Mouse (Mus musculus) spleen, adult 12 weeks (tissue): Measurements from ENCODE around the gene Krtap4-8.
"Not testable (repeated sequence)": the region's sequence is repeated elsewhere in the genome, so short reads cannot be mapped to it uniquely, and the experiment has no call there.

ENCODE experiments used
- DNase-seq: peaks from one replicate; pipeline ENCODE4 v3.0.0; 2022; ENCODE audit warnings: low spot score

The Krtap4-8 gene

GRCm38 (mm10) chr11:99780604-99781003 is at the start of gene Krtap4-8:
Gene Krtap4-8, minus strand, starts transcription at chr11:99780704.
- DNase-seq: no peak

DNA sequence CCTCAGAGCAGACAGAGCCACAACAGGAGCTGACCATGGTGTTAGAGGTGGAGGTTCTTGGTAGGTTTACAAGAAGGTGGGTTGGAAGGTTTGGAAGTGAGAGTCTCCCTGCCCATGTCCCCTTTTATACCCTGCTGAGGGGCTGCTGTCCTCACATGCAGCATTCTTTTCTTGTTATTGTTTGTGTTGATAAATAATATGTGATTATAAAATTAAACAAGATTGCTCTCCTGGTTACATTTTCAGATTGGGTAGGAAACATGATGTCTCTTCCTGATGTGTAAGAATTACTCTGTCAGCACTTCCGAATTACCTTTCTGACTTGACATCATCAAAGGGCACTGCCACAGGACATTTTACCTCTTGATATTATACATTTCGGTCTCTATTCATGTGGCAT is 35.1 kb upstream of the Krtap4-8 start, which contains the start of gene Gm11564:
TSS of gene Gm11564 (minus strand) at position 101 of the 400 bp plus-strand sequence.
- not testable (repeated sequence) for DNase-seq

DNA sequence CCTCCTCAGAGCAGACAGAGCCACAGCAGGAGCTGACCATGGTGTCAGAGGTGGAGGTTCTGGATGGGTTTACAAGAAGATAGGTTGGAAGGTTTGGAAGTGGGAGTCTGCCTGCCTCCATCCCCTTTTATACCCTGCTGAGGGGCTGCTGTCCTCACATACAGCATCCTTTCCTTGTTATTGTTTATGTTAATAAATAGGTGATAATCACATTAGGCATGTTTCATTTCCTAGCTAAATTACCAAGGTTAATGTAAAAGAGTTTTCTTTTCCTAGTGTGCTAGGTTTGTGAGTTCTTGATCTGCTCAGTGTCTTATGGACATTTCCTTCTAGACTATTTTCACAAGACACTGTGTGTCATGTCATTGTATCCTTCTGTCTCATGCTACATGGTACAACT is 29.3 kb upstream of the Krtap4-8 start, which contains the start of gene Krtap4-13:
TSS of gene Krtap4-13 (minus strand) at position 101 of the 400 bp plus-strand sequence.
- DNase-seq: not testable (repeated sequence)

DNA sequence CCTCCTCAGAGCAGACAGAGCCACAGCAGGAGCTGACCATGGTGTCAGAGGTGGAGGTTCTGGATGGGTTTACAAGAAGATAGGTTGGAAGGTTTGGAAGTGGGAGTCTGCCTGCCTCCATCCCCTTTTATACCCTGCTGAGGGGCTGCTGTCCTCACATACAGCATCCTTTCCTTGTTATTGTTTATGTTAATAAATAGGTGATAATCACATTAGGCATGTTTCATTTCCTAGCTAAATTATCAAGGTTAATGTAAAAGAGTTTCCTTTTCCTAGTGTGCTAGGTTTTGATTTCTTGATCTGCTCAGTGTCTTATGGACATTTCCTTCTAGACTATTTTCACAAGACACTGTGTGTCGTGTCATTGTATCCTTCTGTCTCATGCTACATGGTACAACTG is 23.8 kb upstream of the Krtap4-8 start, which contains the start of gene Gm11554:
TSS of gene Gm11554 (minus strand) at position 101 of the 400 bp plus-strand sequence.
- not testable (repeated sequence) for DNase-seq

DNA sequence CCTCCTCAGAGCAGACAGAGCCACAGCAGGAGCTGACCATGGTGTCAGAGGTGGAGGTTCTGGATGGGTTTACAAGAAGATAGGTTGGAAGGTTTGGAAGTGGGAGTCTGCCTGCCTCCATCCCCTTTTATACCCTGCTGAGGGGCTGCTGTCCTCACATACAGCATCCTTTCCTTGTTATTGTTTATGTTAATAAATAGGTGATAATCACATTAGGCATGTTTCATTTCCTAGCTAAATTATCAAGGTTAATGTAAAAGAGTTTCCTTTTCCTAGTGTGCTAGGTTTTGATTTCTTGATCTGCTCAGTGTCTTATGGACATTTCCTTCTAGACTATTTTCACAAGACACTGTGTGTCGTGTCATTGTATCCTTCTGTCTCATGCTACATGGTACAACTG is 18.3 kb upstream of the Krtap4-8 start, which contains the start of gene Gm11569:
TSS of gene Gm11569 (minus strand) at position 101 of the 400 bp plus-strand sequence.
- DNase-seq: not testable (repeated sequence)

DNA sequence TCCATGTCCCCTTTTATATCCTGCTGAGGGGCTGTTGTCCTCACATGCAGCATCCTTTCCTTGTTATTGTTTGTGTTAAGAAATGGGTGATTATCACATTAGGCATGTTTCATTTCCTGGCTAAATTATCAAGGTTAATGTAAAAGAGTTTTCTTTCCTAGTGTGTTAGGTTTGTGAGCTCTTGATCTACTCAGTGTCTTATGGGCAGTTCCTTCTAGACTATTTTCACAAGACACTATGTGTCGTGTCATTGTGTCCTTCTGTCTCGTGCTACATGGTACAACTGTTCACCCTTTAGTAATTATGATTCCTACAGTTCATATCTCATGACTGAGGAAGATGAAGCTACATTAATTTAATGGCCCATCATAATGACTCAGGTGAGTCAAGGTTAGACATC is 12.9 kb upstream of the Krtap4-8 start, which contains the start of gene Gm11596:
TSS of gene Gm11596 (minus strand) at position 101 of the 400 bp plus-strand sequence.
- no peak for DNase-seq

- DNase-seq: not testable (repeated sequence)
These were observed 4.4 kb upstream of the Krtap4-8 start, which contains the start of gene Krtap4-9 for GRCm38 (mm10) chr11:99784900-99785299. Gene Krtap4-9, plus strand, starts transcription at chr11:99785200.

DNA sequence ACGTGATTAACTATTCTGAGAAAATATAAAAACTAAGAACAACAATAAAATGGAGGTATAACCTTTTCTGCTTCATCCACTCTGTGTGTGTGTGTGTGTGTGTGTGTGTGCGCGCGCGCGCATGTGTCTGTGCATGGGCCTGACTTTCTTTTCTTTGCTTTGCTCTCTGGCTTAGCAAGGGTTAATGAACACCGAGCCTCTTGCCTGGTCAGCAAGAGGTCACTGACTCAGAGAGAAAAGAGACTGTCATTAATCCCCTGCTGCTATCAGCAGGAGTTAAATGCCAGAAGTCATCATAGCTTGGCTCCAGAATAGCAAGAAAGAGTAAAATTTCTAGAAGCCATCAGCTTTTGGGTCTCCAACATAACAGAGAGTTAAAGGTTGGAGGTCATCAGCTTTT is 2.1 kb downstream of the Krtap4-8 start:
- no peak for DNase-seq

GRCm38 (mm10) chr11:99772813-99773212 is 7.7 kb downstream of the Krtap4-8 start, which contains the start of gene Gm11595:
Gene Gm11595, minus strand, starts transcription at chr11:99772913.
- DNase-seq: not testable (repeated sequence)

GRCm38 (mm10) chr11:99768410-99768809 is 12.1 kb downstream of the Krtap4-8 start:
- no peak for DNase-seq

GRCm38 (mm10) chr11:99758877-99759276 is 21.6 kb downstream of the Krtap4-8 start:
- no peak for DNase-seq

- no peak for DNase-seq
These were observed 36.5 kb downstream of the Krtap4-8 start for GRCm38 (mm10) chr11:99743985-99744384.

GRCm38 (mm10) chr11:99734190-99734589 is 46.3 kb downstream of the Krtap4-8 start, which contains the start of gene Gm14180:
Gene Gm14180, minus strand, starts transcription at chr11:99734290.
- no peak for DNase-seq
